Comparison of ENCODE assay signal across 14 mouse cellular contexts in the genomic region with DNA sequence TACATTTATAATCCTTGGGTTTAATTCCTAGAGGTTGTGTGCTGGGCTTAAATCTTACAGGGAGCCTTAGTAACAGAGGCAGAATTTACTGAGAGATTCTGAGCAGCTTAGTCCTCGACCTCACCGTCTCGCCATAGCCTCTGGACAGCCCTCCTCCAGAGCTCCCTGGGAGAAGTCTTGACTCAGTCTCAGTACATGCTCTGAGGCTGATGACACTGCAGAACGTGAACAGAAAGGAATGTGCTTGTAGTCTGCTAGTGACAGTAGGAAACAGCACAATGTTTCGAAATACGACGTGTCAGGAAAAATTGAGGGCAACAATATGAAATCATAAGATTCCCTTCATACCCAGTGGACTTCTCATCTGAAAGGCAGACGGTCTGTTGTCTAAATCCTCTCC. TPM values are rescaled to one million over a fixed set of nuclear protein-coding genes. Genes with fewer than 3 reads are reported as not detected.
DNase-seq lines count a peak whose midpoint lies in the region; ATAC-seq and TF ChIP-seq lines count a peak whose summit lies in the region.
"Had no signal": no experiment of that assay in that cellular context is flagged by ENCODE, and none has a peak within 500 bp of the region (broad histone marks: within the 10 kb centered on the region; RNA-seq: fewer than 3 reads in every experiment).

No protein-coding gene starts in this region.

- H3K79me2 ChIP-seq in heart, adult 2 months (replicated peaks; ENCODE audit: control insufficient read depth, insufficient read depth, low read length), result no peaks in the 10 kb centered on the region

- peak in 1 of 2 experiments; percentile 40 for DNase-seq in heart, adult 2 months
- no peak for DNase-seq in heart, postnatal 4 days
- no peak for DNase-seq in testis, postnatal 10 days (ENCODE audit: low spot score)
- DNase-seq in lung, embryonic 14.5 days, result peak; percentile 44
- DNase-seq in adrenal gland, adult 2 months, result no peak
- DNase-seq in right cerebral cortex, adult 2 months (ENCODE audit: low spot score in 2 of 2), result no peak
- no peak for DNase-seq in cerebellum, adult 18-20 months
- DNase-seq: adrenal gland, postnatal 14 days; left cerebral cortex, postnatal 4 days had no signal

- no peak for TF ChIP-seq EP300 in heart, adult 2 months (IDR thresholded peaks at IDR 0.05; ENCODE audit: insufficient read depth, low read depth, low read length)

- intact Hi-C loops in heart, adult 2 months (cut with DNase I), result no loop called here

- 0 out of 2 replicates have a peak, but pooled peaks have one; percentile 30 for TF ChIP-seq POLR2A in heart, adult 2 months (IDR thresholded peaks at IDR 0.05; ENCODE audit: insufficient read depth, low read depth, low read length)
- no peak for TF ChIP-seq POLR2A in testis, adult 2 months (IDR thresholded peaks at IDR 0.05; ENCODE audit: control insufficient read depth, low read depth, low read length)

- no peak overlapping the region for H3K4me3 ChIP-seq in heart, adult 2 months
- H3K4me3 ChIP-seq in testis, adult 2 months (ENCODE audit: control insufficient read depth, low read depth, low read length), result no peak overlapping the region
- H3K4me3 ChIP-seq in lung, embryonic 14.5 days (ENCODE audit: low read depth, low read length), result no peak overlapping the region
- H3K4me3 ChIP-seq: forebrain, embryonic 10.5 days had no signal

- peak overlapping the region; percentile 4; the same call in 1 of the 2 replicates for H3K27ac ChIP-seq in heart, adult 2 months
- peak overlapping the region; percentile 40 for H3K27ac ChIP-seq in testis, adult 2 months (ENCODE audit: control insufficient read depth, insufficient read depth, low read depth, low read length)
- H3K27ac ChIP-seq in lung, embryonic 14.5 days (ENCODE audit: low read depth), result no peak overlapping the region
- H3K27ac ChIP-seq: forebrain, embryonic 10.5 days had no signal

- no peak for TF ChIP-seq CTCF in heart, adult 2 months (IDR thresholded peaks at IDR 0.05)
- TF ChIP-seq CTCF in testis, adult 2 months (IDR thresholded peaks at IDR 0.05; ENCODE audit: control insufficient read depth, insufficient read depth, insufficient replicate concordance, low read depth, low read length), result no peak
- no peak for TF ChIP-seq CTCF in lung, embryonic 14.5 days (IDR thresholded peaks at IDR 0.05; ENCODE audit: low read depth)

- no peak overlapping the region for H3K4me2 ChIP-seq in lung, embryonic 14.5 days

- 60% methylated on average over 8 of the region's 8 CpGs for WGBS in heart, adult 2 months
- 52% methylated on average over 8 of the region's 8 CpGs for WGBS in lung, embryonic 14.5 days

- no peak overlapping the region for H3K9ac ChIP-seq in heart, adult 2 months (ENCODE audit: low read depth, low read length)
- no peak overlapping the region for H3K9ac ChIP-seq in lung, embryonic 14.5 days

- no peaks in the 10 kb centered on the region; the same call in 1 of the 2 replicates for H3K4me1 ChIP-seq in heart, adult 2 months (ENCODE audit: control insufficient read depth, insufficient read depth, low read length)
- peaks cover 2% of the 10 kb centered on the region; the same call in 1 of the 2 replicates for H3K4me1 ChIP-seq in testis, adult 2 months (ENCODE audit: control insufficient read depth, insufficient read depth, low read length)
- H3K4me1 ChIP-seq in lung, embryonic 14.5 days (ENCODE audit: insufficient read depth), result 0 out of 2 replicates have a peak, but pooled peaks cover 3% of the 10 kb centered on the region

- peaks cover 3% of the 10 kb centered on the region; the same call in 1 of the 2 replicates for H3K27me3 ChIP-seq in heart, adult 2 months (ENCODE audit: control insufficient read depth, insufficient read depth, low read length)
- peaks cover 2% of the 10 kb centered on the region; the same call in 1 of the 2 replicates for H3K27me3 ChIP-seq in testis, adult 2 months (ENCODE audit: control insufficient read depth, insufficient read depth, low read length)
- peaks cover 8% of the 10 kb centered on the region for H3K27me3 ChIP-seq in lung, embryonic 14.5 days (ENCODE audit: insufficient read depth, low read length)

- H3K9me3 ChIP-seq in lung, embryonic 14.5 days (ENCODE audit: low read depth, low read length), result no peaks in the 10 kb centered on the region
- H3K9me3 ChIP-seq: forebrain, embryonic 10.5 days had no signal

- no peaks in the 10 kb centered on the region for H3K36me3 ChIP-seq in heart, adult 2 months (ENCODE audit: control insufficient read depth, insufficient read depth, low read length)
- no peaks in the 10 kb centered on the region for H3K36me3 ChIP-seq in testis, adult 2 months (ENCODE audit: control insufficient read depth, insufficient read depth, low read length)
- H3K36me3 ChIP-seq in lung, embryonic 14.5 days (ENCODE audit: insufficient read depth), result no peaks in the 10 kb centered on the region
- H3K36me3 ChIP-seq: forebrain, embryonic 10.5 days had no signal

- ATAC-seq in lung, embryonic 14.5 days (ENCODE audit: insufficient read depth), result no peak
- ATAC-seq: CD4-positive, CD25-positive, alpha-beta regulatory T cell, adult 4 months; intestine, postnatal 0 days had no signal

RNA-seq across cellular contexts. Expression of a gene that starts 3.7 kb away (rescaled TPM):
- 1 to 10 TPM; 2.1 to 4.4 TPM for total RNA-seq in heart, adult 2 months (2021)
- polyA plus RNA-seq in heart, adult 2 months (2012; rRNA removed), result 2.5 and 3.4 TPM in 2 replicates
- 1 to 10 TPM; 3.7 to 4.3 TPM for total RNA-seq in heart, postnatal 4 days (2021)
- polyA plus RNA-seq in testis, adult 2 months (2012; rRNA removed), result 15.3 and 16.9 TPM in 2 replicates
- polyA plus RNA-seq in lung, embryonic 14.5 days (2014; fragmentation: Nextera tagmentation; extraction: Ambion mirVana), result 1.8 and 1.9 TPM in 2 replicates
- 1 to 10 TPM; 3.3 to 4.7 TPM for total RNA-seq in adrenal gland, adult 2 months (2021)
- 3.8 and 4.1 TPM in 2 replicates for polyA plus RNA-seq in adrenal gland, adult 2 months (2012; rRNA removed)
- total RNA-seq: hematopoietic stem cell, adult 5-6 weeks had no signal
- polyA plus RNA-seq: CD4-positive, CD25-positive, alpha-beta regulatory T cell, adult 4 months had no signal
